Mouse (Mus musculus) kidney, adult 2 months (tissue): ENCODE results near the gene Hoxd10. TPM values are rescaled to one million over a fixed set of nuclear protein-coding genes. Genes with fewer than 3 reads are reported as not detected.

Source experiments
- DNase-seq: peaks from one replicate; pipeline ENCODE4 v3.0.0; 2021
- H3K27ac ChIP-seq: fragments of 200-500 bp; 2 replicates; pipeline ENCODE4 v1.5.1; 2012; ENCODE audit warnings: low read depth, low read length, control low read depth, inconsistent platforms; ENCODE audit not compliant: insufficient read depth
- H3K27me3 ChIP-seq: fragments of 200-500 bp; replicated peaks from 2 replicates; pipeline ENCODE4 v1.6.1; 2012; ENCODE audit warnings: mild to moderate bottlenecking, moderate library complexity, low read length, inconsistent platforms; ENCODE audit not compliant: control insufficient read depth, insufficient read depth
- H3K36me3 ChIP-seq: fragments of 200-500 bp; 2 replicates; pipeline ENCODE4 v1.6.1; 2012; ENCODE audit warnings: mild to moderate bottlenecking, moderate library complexity, low read length, inconsistent platforms; ENCODE audit not compliant: control insufficient read depth, insufficient read depth
- H3K4me1 ChIP-seq: fragments of 200-500 bp; 2 replicates; pipeline ENCODE4 v1.6.1; 2011; ENCODE audit warnings: low read length; ENCODE audit not compliant: control insufficient read depth, insufficient read depth
- H3K4me3 ChIP-seq: fragments of 200-500 bp; 2 replicates; pipeline ENCODE4 v1.5.1; 2011; ENCODE audit warnings: mild to moderate bottlenecking, low read depth, low read length, control low read depth; ENCODE audit not compliant: insufficient read depth
- CTCF ChIP-seq: fragments of 200-500 bp; conservative IDR thresholded peaks from 2 replicates; pipeline ENCODE4 v1.5.1; 2011; ENCODE audit warnings: low read depth, mild to moderate bottlenecking, control low read depth, low read length, moderate library complexity, mixed read lengths; ENCODE audit not compliant: insufficient read depth, insufficient read length
- POLR2A ChIP-seq: fragments of 200-500 bp; IDR thresholded peaks from one replicate; pipeline ENCODE4 v1.6.1; 2011; ENCODE audit warnings: low read depth, low read length, control low read depth
- WGBS: fragments of 180-500 bp; shearing (Covaris S2); methylation state at CpG from one replicate; pipeline ENCODE4 v1.1.7; 2018; 5-methylcytosine and 5-hydroxymethylcytosine counted together
- polyA plus RNA-seq: library from polyadenylated mRNA; depleted of rRNA; stranded (reverse); fragments of >200 nt; gene quantifications from 2 replicates; pipeline ENCODE4 v1.2.3, GENCODE M21; 2012

Gene Hoxd10
- polyA plus RNA-seq, 1 experiment = 7.9 TPM

GRCm38 (mm10) chr2:74668370-74669229, 23.1 kb upstream of the Hoxd10 start:
- H3K36me3 ChIP-seq = no peaks in the 10 kb centered on the region
- peaks cover 11% of the 10 kb centered on the region for H3K27me3 ChIP-seq
- TF ChIP-seq CTCF = no peak
- no peak for TF ChIP-seq POLR2A
- H3K4me1 ChIP-seq = no peaks in the 10 kb centered on the region
- peak overlapping the region; percentile 5; the same call in 1 of the 2 replicates for H3K4me3 ChIP-seq
- WGBS = 1% methylated on average over 73 of the region's 74 CpGs
- DNase-seq = peak; percentile 40
- H3K27ac ChIP-seq = no peak overlapping the region

DNA sequence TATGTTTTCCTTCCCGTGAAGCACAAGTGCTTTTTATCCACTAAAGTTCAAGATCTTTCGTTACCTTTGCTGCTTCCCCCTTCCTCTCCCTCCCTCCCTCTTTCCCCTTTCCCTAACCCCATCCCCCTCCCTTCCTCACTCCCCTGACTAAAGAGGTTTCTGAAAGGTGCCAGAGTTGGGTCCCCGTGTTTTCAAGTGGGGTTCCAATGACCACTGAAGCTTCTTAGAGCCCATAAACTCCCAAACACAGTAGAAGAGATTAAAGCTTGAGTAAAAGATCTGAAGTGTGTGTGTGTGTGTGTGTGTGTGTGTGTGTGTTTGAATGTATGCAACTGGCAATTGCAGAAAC, 22.5 kb upstream of the Hoxd10 start:
- no peaks in the 10 kb centered on the region for H3K36me3 ChIP-seq
- H3K4me3 ChIP-seq = no peak overlapping the region
- no peak overlapping the region for H3K27ac ChIP-seq
- no peak for DNase-seq
- TF ChIP-seq POLR2A (no peak), CTCF (no peak)
- peaks cover 11% of the 10 kb centered on the region for H3K27me3 ChIP-seq
- H3K4me1 ChIP-seq = no peaks in the 10 kb centered on the region
- WGBS = 10% methylated on average over 3 of the region's 3 CpGs

DNA sequence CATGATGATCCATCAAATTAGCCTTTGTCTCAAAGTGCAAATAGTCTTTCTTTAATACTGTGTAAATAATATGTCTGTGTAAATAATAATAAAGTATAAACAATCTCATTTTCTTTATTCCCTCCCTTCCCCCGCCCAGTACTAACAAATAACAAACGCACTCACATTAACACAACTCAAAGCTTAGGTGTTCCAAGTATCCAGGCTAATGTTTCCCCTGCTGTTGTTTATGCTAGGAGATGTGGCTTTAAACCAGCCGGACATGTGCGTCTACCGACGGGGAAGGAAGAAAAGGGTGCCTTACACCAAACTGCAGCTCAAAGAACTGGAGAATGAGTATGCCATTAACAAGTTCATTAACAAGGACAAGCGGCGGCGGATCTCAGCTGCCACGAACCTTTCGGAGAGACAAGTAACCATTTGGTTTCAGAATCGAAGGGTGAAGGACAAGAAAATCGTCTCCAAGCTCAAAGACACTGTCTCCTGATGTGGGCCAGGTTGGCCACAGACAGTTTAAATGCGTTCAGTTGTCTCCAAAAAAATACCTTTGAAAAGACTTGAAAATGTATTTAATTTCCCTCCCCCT, 22.0 kb upstream of the Hoxd10 start:
- Histone ChIP-seq H3K27me3 (peaks cover 11% of the 10 kb centered on the region), H3K36me3 (no peaks in the 10 kb centered on the region), H3K4me3 (no peak overlapping the region), H3K27ac (no peak overlapping the region), H3K4me1 (no peaks in the 10 kb centered on the region)
- TF ChIP-seq POLR2A (no peak), CTCF (no peak)
- WGBS = 20% methylated on average over 14 of the region's 14 CpGs
- no peak for DNase-seq

- H3K4me3 ChIP-seq = no peak overlapping the region
- H3K4me1 ChIP-seq = no peaks in the 10 kb centered on the region
- DNase-seq = no peak
- H3K27ac ChIP-seq = no peak overlapping the region
- 32% methylated on average over 3 of the region's 3 CpGs for WGBS
- TF ChIP-seq CTCF = no peak
- no peak for TF ChIP-seq POLR2A
- H3K27me3 ChIP-seq = peaks cover 11% of the 10 kb centered on the region
- H3K36me3 ChIP-seq = no peaks in the 10 kb centered on the region
Measured at GRCm38 (mm10) chr2:74670632-74671188, 21.0 kb upstream of the Hoxd10 start.

DNA sequence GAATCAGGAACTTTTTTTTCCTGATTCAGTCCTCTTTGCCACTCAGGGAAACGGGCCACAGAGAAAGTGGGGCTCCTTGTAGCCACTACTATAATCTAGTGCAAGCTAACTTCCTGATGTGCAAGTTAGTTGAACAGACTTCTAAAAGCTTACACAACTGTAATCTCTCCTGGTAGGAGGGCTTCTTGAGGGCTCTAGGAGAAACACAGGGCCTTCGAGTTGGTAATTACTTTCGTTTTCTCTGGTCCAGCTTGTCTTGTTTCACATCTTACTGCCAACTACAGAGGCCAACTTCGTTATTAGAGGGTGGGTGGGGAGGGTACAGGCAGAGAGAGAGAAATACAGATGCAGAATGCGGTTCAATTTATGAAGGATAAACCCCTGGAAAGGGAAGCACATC, 19.9 kb upstream of the Hoxd10 start:
- no peaks in the 10 kb centered on the region for H3K36me3 ChIP-seq
- 75% methylated on average over 5 of the region's 5 CpGs for WGBS
- TF ChIP-seq CTCF (no peak), POLR2A (no peak)
- H3K27ac ChIP-seq = no peak overlapping the region
- peaks cover 11% of the 10 kb centered on the region for H3K27me3 ChIP-seq
- DNase-seq = no peak
- no peak overlapping the region for H3K4me3 ChIP-seq
- no peaks in the 10 kb centered on the region for H3K4me1 ChIP-seq

DNA sequence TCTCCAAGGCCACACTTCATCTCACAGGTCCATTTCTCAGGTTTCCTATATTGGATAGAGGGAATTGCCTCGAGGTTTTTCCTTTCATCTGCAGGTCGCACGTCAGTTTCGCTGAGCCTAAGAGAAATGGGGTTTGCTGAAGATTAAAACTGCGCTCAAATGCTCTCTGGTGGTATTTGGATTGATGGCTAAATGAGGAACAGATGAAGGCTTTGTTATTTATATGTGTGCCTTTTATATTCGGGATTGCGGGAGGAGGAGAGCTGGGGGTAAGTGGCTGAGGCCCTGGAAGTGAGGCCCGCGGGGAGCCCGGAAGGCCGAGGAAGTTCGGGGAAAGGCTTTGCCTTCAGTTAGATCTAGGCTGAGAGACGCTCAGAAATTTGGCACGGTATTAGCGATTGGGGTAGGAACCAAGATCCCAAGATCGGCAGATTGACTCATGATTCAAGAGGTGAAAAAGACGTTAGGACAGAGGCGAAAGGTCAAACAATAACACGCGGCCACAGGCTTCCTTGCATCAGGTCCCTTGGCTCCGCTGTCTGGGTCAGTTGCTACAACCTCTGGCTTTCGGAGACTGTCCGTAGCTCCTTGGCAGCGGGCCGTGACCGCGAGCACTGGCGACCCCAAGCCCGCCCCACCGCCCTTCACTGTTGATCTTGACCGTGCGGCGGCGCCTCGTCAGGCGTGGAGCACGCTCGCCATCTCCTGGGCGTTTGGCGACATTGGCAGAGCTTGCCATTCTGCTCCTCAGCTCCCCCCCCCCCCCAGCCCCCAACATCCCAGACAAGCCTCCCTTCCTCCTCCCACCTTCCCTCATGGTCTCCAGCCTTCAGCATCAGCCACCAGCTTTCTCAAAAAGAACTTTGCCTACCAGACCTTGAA, 19.0 kb upstream of the Hoxd10 start:
- no peaks in the 10 kb centered on the region for H3K4me1 ChIP-seq
- H3K4me3 ChIP-seq = peak overlapping the region; percentile 36; the same call in 1 of the 2 replicates
- 24% methylated on average over 40 of the region's 40 CpGs for WGBS
- peaks cover 9% of the 10 kb centered on the region for H3K27me3 ChIP-seq
- peak; percentile 63 for DNase-seq
- no peak overlapping the region for H3K27ac ChIP-seq
- TF ChIP-seq POLR2A (no peak), CTCF (peak; percentile 66)
- H3K36me3 ChIP-seq = no peaks in the 10 kb centered on the region

DNA sequence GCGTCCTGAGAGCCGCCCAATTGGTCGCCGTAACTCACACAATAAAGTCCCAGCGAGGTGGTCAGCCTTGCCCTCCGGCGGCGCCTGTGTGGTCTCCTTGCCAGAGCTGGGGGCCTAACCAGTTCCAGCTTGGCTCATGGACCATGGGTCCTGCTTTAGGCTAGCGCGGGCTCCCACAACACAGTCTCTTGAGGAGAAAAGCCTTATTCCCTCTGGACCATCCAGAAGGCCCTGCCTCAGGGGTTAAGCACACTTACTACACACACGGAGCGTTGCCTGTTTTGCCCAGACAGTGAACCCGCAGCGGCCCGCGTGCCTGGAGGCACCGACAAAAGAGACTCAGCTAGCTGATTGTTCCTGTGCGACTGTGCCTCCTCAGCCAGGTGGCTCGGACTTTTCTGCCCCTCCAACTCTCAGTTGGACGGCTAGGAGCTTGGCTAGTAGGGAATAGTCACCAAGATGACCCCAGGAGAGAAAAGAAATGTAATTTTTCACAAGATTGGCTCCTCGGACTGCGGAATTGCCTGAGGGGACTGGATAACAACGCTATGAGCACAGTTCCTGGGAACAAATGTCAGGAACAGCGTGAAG, 17.8 kb upstream of the Hoxd10 start:
- no peak overlapping the region for H3K4me3 ChIP-seq
- H3K27me3 ChIP-seq = peaks cover 4% of the 10 kb centered on the region
- no peaks in the 10 kb centered on the region for H3K4me1 ChIP-seq
- H3K27ac ChIP-seq = no peak overlapping the region
- DNase-seq = no peak
- WGBS = 34% methylated on average over 24 of the region's 24 CpGs
- TF ChIP-seq CTCF (no peak), POLR2A (no peak)
- H3K36me3 ChIP-seq = no peaks in the 10 kb centered on the region
